Mouse (Mus musculus) G1E (cell line): Measurements from ENCODE around the gene Chrm4. TPM values are rescaled to one million over a fixed set of nuclear protein-coding genes. Genes with fewer than 3 reads are reported as not detected.

ENCODE experiments used
- ATAC-seq: 2 replicates; pipeline ENCODE4 v1.8.0; 2016; ENCODE audit warnings: mild to moderate bottlenecking; ENCODE audit not compliant: insufficient number of reproducible peaks, poor library complexity, low FRiP score, severe bottlenecking; ENCODE audit errors: extremely low read depth
- DNase-seq: peaks from one replicate; pipeline ENCODE4 v3.0.0; 2012; ENCODE audit warnings: low spot score
- H3K27me3 ChIP-seq: 2 replicates; pipeline ENCODE4 v1.6.1; 2012; ENCODE audit warnings: mild to moderate bottlenecking, low read length, inconsistent platforms; ENCODE audit not compliant: insufficient read depth
- H3K36me3 ChIP-seq: replicated peaks from 2 replicates; pipeline ENCODE3; 2012; ENCODE audit warnings: mild to moderate bottlenecking, inconsistent platforms
- H3K4me1 ChIP-seq: 2 replicates; pipeline ENCODE4 v1.6.1; 2012; ENCODE audit warnings: low read depth, low read length, inconsistent platforms, mixed read lengths; ENCODE audit not compliant: insufficient read depth
- H3K4me3 ChIP-seq: 2 replicates; pipeline ENCODE4 v1.5.1; 2012; ENCODE audit warnings: low read depth, mild to moderate bottlenecking, inconsistent platforms, low read length, moderate library complexity, mixed read lengths
- H3K9me3 ChIP-seq: replicated peaks from 2 replicates; pipeline ENCODE4 v1.6.1; 2012; ENCODE audit warnings: inconsistent platforms
- CTCF ChIP-seq: IDR thresholded peaks from 2 replicates; pipeline ENCODE4 v1.5.1; 2012; ENCODE audit warnings: low read depth, low read length, inconsistent platforms, mixed read lengths
- GATA1 ChIP-seq: IDR thresholded peaks from 2 replicates; pipeline ENCODE4 v1.6.1; 2012; ENCODE audit warnings: borderline replicate concordance, low read length, inconsistent platforms, mixed read lengths
- GATA2 ChIP-seq: IDR thresholded peaks from 2 replicates; pipeline ENCODE4 v1.6.1; 2012; ENCODE audit warnings: low read depth, low read length, inconsistent platforms, borderline replicate concordance
- POLR2AphosphoS5 ChIP-seq: IDR thresholded peaks from 2 replicates; pipeline ENCODE4 v1.6.1; 2012; ENCODE audit warnings: low read depth, low read length, inconsistent platforms; ENCODE audit not compliant: insufficient replicate concordance
- TAL1 ChIP-seq: conservative IDR thresholded peaks from 2 replicates; pipeline ENCODE4 v1.6.1; 2012; ENCODE audit warnings: low read depth, low read length, inconsistent platforms, mixed read lengths
- polyA plus RNA-seq: library from polyadenylated mRNA; stranded (reverse); fragments of >175 nt; gene quantifications from 2 replicates; pipeline ENCODE4 v1.2.3, GENCODE M21; 2012
- total RNA-seq, 2 experiments: library from RNA; stranded (forward) in 1 of 2; stranded (reverse) in 1 of 2; fragments of 200-1000 nt in 1 of 2; fragments of >200 nt in 1 of 2; fragmentation: Nextera tagmentation in 1 of 2; gene quantifications; 2 replicates each; pipeline ENCODE4 v1.2.3; 2014 to 2017

Gene Chrm4
- total and polyA plus RNA-seq, 3 experiments, result 0.11 to 0.60 TPM; not detected in 1

DNA sequence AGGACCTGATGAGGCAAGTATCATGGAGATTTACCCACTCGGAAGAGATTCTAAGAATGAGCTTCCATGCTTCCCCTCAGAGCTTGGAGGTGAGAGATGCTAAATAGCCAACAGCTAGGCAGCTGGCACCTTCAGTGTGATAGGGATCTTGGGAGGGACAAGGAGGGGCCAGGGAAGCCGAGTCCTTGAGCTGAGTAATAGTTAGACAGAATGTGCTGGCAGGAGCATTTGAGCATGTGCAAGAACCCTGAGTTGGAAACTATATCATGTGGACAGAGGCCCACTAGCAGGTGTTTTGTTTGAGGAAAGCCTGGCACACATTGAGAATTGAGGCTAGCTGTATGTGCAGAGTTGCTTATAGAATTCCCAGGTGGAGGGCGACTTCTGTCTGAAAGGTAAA is 14.4 kb upstream of the Chrm4 start:
- H3K36me3 ChIP-seq, result peaks cover 95% of the 10 kb centered on the region
- TF ChIP-seq POLR2AphosphoS5 (no peak), TAL1 (no peak), CTCF (no peak), GATA1 (no peak), GATA2 (no peak)
- H3K27me3 ChIP-seq, result no peaks in the 10 kb centered on the region
- H3K4me1 ChIP-seq, result peaks cover 4% of the 10 kb centered on the region; the same call in 1 of the 2 replicates
- no peak for DNase-seq
- no peak overlapping the region for H3K4me3 ChIP-seq
- no peaks in the 10 kb centered on the region for H3K9me3 ChIP-seq
- ATAC-seq, result no peak

GRCm38 (mm10) chr2:91913328-91914110 is 13.5 kb upstream of the Chrm4 start:
- H3K4me3 ChIP-seq, result no peak overlapping the region
- H3K27me3 ChIP-seq, result no peaks in the 10 kb centered on the region
- TF ChIP-seq POLR2AphosphoS5 (no peak), CTCF (no peak), GATA1 (no peak), TAL1 (no peak), GATA2 (no peak)
- H3K36me3 ChIP-seq, result peaks cover 98% of the 10 kb centered on the region
- ATAC-seq (no peak), DNase-seq (no peak)
- H3K9me3 ChIP-seq, result no peaks in the 10 kb centered on the region
- peaks cover 4% of the 10 kb centered on the region; the same call in 1 of the 2 replicates for H3K4me1 ChIP-seq

DNA sequence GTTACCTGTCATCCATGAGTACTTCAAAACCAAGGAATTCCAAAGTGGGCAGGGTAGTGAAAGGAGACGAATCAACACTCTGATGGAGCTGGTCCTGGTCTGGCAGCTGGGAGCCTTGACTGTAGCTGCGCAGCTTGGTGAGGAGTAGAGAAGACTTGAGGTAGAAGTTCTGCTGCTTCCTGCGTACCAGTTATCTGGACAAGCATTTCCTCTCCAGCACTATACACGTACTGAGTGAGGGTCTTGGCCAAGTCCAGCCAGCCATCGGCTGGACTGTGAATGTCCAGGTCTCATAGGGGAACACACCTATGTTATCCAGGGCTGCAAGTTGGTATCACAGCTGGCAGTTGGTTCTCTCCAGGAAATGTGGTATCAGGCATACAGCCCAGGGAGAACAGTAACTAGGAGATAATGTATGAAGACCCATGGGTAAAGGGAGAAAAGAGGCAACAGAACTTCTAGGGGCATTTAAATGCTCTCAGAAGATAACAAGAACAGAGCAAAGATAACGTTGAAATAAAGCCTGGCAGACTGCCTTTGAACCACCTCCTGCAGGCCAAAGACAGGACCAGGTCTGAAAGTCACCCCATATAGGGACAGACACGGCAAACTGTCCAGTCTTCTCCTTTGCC is 10.6 kb upstream of the Chrm4 start:
- no peak for ATAC-seq
- Histone ChIP-seq H3K4me1 (peaks cover 4% of the 10 kb centered on the region; the same call in 1 of the 2 replicates), H3K4me3 (no peak overlapping the region), H3K9me3 (peaks cover 4% of the 10 kb centered on the region; the same call in 1 of the 2 replicates), H3K36me3 (peaks cover 80% of the 10 kb centered on the region), H3K27me3 (no peaks in the 10 kb centered on the region; the same call in 1 of the 2 replicates)
- DNase-seq, result peak; percentile 13
- TF ChIP-seq POLR2AphosphoS5 (no peak), TAL1 (no peak), GATA1 (no peak), GATA2 (no peak), CTCF (no peak)

DNA sequence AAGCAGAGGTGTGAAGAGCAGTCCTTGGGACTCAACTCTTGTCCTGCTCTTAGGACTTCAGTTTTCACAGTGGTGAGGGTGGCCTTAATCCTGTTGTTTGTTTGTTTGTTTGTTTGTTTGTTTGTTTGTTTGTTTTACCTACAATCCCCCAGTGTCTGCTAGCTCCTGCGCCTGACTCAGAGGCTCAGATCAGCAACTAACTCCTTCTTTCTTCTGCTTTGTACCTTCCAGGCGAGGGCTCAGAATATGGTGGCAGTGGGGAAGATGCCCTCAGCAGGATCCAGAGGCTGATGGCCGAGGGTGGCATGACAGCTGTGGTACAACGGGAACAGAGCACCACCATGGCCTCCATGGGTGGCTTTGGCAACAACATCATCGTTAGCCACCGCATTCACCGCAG is 10.0 kb upstream of the Chrm4 start:
- Histone ChIP-seq H3K4me3 (no peak overlapping the region), H3K4me1 (peaks cover 4% of the 10 kb centered on the region; the same call in 1 of the 2 replicates), H3K36me3 (peaks cover 73% of the 10 kb centered on the region), H3K27me3 (peaks cover 5% of the 10 kb centered on the region; the same call in 1 of the 2 replicates), H3K9me3 (peaks cover 10% of the 10 kb centered on the region)
- DNase-seq (no peak), ATAC-seq (no peak)
- TF ChIP-seq GATA2, result no peak
- TF ChIP-seq TAL1, result no peak
- TF ChIP-seq GATA1, result no peak
- no peak for TF ChIP-seq POLR2AphosphoS5

DNA sequence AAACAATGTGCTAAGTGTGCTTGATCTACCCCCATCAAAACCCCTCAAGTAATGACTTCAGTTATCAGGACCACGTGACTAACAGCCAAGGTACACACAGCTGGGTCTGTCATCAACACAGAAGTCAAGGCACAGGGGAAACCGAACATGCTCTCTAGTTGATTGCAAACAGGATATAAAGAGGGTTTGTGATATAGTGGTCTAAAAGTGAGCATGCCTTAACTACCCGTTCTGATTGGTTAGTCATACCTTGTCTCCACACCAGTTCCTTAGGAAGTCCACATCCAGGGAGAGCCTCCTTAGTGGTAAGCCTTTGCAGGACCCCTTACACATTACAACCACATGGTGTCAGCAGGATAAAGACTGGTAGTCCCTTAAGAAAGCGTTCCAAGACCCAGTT is 6.9 kb upstream of the Chrm4 start:
- Histone ChIP-seq H3K4me1 (peaks cover 4% of the 10 kb centered on the region; the same call in 1 of the 2 replicates), H3K9me3 (peaks cover 30% of the 10 kb centered on the region), H3K4me3 (no peak overlapping the region), H3K36me3 (peaks cover 43% of the 10 kb centered on the region), H3K27me3 (peaks cover 24% of the 10 kb centered on the region; the same call in 1 of the 2 replicates)
- TF ChIP-seq CTCF, result no peak
- TF ChIP-seq TAL1, result no peak
- TF ChIP-seq POLR2AphosphoS5, result no peak
- no peak for TF ChIP-seq GATA2
- TF ChIP-seq GATA1, result no peak
- ATAC-seq, result no peak
- no peak for DNase-seq

DNA sequence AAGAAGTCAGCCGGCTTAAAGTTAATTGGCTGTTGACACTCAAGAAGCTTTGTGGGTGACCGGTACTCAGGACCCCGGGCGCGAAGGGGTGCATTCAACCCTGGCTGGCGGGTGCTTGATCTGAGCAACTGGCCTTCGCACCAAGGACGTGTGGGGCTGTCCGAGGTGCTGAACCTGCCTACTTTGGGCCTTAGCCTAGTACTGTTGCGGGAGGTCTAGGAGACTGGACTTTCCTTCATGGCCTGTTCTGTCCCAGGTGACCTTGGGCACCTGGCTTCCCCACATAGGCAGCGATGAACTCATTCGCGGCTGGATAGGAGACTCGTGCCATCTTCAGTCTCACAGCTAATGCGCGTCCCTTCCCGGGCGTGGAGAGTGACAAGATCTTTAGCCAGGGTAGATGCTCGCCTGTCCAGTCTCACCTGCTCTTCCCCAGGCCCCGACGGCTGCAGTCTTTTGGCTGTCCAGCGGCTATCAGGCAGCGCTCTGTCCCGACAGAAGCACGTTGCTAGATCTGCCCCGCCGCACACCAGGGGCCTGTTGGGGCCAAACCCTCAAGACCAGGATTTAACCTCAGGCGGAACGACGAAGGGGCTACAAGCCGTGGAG is 5.8 kb upstream of the Chrm4 start:
- DNase-seq, result peak; percentile 47
- ATAC-seq, result no peak
- TF ChIP-seq CTCF, result no peak
- no peak for TF ChIP-seq TAL1
- no peak for TF ChIP-seq GATA2
- TF ChIP-seq GATA1, result no peak
- TF ChIP-seq POLR2AphosphoS5, result no peak
- H3K27me3 ChIP-seq, result peaks cover 35% of the 10 kb centered on the region
- H3K4me3 ChIP-seq, result no peak overlapping the region
- H3K36me3 ChIP-seq, result peaks cover 31% of the 10 kb centered on the region
- peaks cover 30% of the 10 kb centered on the region for H3K9me3 ChIP-seq
- peaks cover 5% of the 10 kb centered on the region for H3K4me1 ChIP-seq
